Mouse (Mus musculus) cerebral cortex, adult 2 months (tissue): ENCODE results near the gene Aox4.

Source experiments
- WGBS: fragments of 180-500 bp; shearing (Covaris S2); methylation state at CpG from one replicate; pipeline ENCODE4 v1.1.7; 2018; 5-methylcytosine and 5-hydroxymethylcytosine counted together

Gene Aox4

DNA sequence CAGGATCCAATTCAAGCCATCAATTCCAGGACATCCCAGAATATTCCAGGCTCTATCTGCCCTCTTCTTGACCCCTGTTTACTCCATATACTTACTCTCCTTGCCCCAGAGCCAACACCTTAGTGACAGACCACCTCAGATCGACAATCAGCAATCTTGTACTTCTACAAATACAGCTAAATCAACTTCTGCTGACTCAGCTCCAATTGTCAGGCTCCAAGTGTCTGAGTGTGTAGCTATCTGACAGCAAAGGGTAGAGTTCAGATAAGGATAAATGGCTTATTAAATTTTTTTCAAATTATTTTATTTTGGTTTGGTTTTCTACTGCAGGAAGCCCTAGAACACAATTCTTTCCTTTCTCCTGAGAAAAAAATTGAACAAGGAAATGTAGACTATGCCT, 38.3 kb downstream of the Aox4 start:
- 78% methylated on average over 1 of the region's 1 CpGs for WGBS

DNA sequence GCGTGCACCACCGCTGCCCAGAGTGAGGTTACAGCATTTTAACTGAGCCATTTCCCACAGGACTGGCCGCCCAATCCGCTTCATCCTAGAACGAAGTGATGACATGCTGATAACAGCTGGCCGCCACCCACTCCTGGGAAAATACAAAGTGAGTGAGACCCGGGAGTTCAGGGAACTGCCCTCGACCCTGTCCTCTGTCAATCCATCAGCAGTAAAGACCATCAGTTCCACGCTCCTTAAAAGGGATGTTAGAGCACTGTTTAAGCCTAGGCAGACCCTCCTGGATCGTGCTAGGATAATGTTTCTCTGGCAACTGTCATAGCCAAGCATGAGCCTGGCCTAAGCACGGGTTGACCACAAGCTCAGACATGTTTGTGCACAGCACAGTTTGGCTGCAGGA, 43.3 kb downstream of the Aox4 start:
- 88% methylated on average over 11 of the region's 11 CpGs for whole genome bisulfite sequencing

DNA sequence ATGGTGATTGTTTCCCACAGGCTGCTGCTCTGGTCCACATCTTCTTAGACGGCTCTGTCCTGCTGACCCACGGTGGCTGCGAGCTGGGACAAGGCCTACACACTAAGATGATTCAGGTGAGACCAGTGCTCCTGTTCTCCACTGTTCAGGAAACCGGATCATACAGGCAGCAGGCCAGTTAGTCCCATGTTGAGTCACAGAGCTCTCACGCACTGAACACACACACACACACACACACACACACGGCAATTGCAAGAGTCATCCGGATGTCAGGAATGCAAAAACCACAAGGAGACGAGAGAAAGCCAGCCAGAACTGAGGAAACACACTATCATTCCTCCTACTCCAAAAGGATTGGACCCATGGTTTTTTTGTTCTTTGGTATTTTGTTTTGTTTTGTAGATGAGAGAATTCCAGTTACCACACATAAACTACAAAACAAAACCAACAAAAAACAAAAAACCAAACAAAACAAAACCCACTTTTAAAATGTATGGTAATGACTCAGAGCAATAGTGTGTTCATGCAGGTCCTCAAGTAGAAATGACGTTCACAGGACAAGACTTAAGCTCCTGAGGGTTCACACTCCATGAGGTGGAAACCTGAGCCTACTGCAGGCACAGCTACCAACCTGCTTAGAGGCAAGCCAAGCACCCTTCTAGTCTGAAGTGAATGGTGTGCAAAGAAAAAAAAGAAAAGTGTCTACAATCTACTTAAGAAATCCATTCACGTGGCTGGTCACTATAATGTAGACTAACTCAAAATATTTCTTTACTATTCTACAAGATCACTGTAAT, 47.2 kb downstream of the Aox4 start:
- WGBS, result 87% methylated on average over 10 of the region's 10 CpGs

DNA sequence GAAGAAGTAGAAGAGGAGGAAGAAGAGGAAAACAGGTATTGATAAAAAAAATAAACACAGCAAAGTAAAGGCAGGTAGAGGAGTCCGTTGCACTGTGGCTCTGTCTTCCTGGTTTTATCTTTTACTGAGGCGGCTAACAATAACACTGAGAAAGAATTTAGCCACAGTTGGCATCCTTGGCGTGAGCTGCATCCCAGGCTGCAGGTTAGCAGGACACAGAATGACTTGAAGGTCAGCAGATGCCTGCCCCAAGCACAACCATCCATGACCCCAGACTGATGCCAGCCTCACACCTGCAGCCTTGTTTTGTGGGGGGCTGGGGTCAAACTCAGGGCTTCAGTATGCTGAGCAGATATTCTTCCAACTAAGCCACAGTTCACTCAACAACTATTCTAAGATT, 50.1 kb downstream of the Aox4 start:
- 72% methylated on average over 3 of the region's 3 CpGs for WGBS

DNA sequence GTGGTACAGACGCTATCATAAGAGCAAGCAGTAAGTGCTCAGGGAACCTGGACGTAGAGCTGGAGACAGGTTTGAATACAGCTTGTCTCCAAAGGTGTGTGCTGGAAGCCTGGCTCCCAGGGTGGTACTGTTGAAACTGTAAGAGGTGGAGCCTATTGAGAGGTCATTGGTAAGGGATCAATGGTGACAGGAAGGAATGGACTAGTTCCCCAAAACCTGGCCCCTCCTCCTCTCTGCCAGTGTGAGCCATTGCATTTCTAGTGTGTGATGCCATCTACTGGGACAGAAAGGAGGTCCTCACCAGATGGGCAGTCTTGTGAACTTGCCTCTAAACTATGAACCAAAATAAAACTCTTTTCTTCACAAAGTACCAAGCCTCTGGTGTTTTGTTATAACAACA, 58.0 kb downstream of the Aox4 start:
- 91% methylated on average over 2 of the region's 2 CpGs for WGBS

DNA sequence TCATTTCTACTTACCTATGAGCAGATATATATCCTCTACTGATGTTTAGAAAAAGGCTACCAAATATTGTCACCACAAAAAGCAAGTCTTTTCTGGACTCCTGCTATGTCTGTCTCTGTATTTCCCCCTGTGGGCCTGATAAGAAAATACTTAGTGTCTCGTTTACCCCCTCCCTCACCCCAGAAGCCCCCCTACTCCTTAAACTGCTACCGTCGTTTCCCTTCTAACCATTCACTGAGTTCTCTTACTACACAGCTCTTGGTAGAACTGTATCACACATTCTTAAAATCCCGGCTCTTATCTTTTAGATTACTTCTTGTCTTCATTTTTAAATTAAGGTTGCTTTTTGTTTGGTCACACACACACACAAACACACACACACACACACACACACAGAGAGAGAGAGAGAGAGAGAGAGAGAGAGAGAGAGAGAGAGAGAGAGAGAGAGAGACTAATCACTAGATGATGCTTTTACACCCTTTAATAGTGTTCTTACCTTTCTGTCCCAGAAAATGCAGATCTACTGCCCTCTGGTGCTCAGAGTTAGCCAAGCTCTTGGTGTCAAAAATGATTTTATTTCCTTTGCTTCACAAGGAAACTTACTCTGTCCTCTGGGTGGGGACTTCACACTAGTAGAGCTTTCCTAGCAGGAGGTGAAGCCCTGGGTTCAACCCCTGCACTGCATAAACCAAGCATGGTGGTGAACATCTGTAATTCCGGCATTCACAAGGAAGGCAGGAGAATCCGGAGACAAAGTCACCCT, 60.8 kb downstream of the Aox4 start:
- WGBS, result 53% methylated on average over 6 of the region's 6 CpGs

DNA sequence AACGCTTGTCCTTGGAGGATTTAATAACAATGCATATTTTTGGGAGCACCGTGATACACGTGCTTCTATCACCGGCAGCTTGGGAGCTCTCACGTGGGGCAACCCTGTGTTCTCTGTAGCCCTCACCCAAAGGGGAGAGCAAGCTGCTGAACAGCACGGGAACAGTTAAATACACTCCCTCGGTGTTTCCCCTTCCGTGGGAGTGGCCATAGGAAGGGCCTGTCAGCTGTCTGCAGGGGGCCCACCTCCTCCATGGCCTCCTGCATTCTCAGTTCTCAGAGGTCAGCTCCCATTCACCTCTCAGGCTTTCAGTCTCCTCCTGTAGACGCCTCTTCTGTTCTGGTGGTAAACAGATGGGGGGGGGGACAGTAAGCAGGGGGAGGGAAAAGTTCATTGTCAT, 65.7 kb downstream of the Aox4 start:
- WGBS, result 51% methylated on average over 9 of the region's 9 CpGs

DNA sequence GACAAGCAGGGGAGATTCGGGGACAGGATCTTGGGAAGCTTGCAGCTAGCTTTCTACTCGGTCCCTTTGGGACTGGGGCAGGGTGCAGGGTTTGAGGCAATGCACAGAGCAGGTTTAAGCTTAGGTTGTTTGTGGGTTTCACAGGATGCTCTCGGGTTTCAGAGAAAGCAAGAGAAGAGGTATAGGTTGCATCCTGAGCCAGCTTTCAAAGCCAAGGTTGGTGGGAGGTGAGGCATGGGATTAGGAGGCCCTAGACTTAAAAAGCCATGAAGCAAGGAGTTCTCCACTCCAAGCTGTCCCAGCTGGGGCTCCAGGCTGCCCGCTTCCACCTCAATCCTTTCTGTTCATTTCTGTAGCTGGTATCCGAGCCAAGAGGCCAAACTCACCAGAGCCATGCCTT, 67.8 kb downstream of the Aox4 start, which contains the start of gene Aox2:
Aox2 (plus strand) TSS at position 301 of the 400 bp plus-strand sequence.
- 79% methylated on average over 5 of the region's 5 CpGs for WGBS

DNA sequence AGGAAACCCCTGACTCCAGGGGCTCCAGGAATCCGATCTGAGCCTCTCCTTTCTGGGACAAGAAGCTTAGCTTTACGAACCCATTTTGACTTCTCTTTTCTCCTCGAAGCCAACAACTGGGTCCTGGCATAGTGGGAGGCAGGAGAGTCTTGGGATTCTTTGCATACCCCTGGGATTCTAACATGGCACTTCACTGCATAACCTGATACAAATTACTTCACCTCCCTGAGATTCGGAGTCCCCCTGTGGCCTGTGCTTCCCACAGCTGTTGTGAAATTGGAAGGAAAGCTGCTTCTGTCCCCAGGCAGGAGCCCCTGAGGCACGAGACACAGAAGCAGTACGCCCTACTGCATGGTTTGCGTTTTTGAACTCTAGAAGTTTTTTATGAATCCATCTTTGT, 68.3 kb downstream of the Aox4 start:
- WGBS, result 85% methylated on average over 7 of the region's 7 CpGs

DNA sequence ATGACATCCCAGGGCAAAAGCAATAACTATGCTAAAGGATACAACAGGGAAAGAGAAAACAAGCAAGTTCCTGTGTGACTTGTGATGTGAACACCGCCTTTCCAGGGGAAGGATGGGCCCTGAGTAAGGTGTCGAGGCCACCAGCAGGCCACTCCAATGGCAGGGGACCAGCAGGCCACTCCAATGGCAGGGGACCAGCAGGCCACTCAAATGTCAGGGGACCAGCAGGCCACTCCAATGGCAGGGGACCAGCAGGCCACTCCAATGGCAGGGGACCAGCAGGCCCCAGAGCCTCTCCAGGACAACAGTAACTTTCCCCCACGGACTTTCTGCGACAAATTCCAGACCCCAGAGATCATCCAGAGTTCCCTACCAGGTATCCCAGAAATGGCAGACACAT, 70.2 kb downstream of the Aox4 start:
- whole genome bisulfite sequencing, result 85% methylated on average over 4 of the region's 4 CpGs

DNA sequence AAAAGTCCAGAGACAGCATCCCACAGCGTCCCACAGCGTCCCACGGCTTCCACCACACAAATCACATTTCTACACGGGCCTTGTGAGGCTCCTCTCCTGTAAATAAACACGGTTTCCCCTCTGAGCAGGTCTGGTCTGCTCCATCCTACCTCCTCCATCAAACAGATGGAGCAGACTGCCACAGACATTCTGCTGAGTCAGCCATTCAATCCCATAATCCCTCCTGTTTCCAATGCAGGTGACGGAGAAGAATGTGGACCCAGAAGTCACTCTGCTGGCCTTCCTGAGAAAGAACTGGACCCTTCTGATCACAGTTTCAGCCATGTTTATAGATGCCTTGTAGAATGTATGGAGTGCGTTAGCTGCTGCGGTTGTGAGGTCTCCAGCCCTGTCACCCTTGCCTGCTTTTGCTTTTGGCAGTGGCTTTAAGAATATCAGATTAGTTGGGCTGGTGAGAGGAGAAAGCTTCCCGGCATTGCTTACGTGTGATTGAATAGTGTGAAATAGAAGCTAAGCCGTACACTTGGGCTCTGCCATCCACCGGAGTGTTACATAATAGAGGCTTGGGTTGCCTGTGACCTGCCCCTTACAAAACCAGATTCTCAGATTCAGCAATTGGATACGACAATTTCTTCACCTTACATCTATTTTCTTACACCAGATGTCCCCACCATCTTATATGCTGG, 70.9 kb downstream of the Aox4 start:
- WGBS, result 71% methylated on average over 13 of the region's 13 CpGs

DNA sequence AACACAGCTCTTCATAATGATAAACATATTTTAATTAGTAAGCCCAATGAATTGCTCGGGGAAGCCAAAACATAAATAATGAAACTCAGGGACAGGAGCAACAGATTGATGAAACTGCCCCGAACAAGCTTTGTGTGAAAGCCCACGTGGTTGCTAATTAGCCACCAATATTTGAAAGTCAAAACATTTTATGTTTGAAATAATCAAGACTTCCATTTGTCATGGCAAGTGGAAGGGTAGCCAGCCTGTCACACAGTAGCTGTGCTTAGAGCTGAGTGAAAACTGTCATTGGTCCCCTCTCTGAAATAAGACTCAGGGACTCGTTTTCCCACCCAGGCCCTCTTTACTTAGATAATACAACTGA, 71.4 kb downstream of the Aox4 start:
- 70% methylated on average over 4 of the region's 4 CpGs for WGBS

DNA sequence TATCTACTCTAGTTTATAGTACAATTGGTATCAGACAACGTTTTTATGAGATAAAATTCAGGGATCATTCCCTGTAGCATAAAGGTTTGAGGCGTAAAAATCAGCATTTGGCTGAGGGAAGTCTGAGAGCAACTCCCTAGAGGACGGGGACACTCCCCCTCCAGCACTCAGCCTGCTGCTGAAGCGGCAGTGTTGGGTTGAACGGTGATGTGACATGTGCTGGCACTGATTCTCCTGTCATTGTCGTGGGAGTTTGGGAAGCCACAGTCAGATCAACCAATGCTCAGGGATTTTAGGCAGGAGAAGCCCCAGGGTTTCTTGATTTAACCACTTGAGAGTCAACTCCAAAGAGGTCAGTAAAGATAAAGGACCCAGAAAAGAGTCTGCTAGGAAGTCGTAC, 74.3 kb downstream of the Aox4 start:
- WGBS, result 35% methylated on average over 7 of the region's 7 CpGs

DNA sequence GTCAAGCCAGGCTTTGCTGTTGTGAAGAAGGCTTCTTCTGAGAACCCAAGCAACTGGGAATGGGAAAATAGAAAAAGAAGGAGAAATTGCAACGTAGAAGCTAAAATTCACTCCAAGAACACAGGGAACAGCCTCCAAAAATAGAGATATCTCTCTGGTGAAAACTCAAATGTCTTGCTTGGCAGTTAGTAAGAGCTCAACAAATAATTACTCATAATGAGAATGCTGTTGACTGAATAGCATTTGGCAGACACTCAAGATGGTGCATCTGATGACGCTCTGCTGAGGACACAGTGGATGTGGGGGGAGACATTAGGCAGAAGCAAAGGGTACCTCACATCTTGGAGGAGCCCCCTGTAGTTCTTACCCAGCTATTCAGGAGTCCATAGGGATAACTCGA, 77.9 kb downstream of the Aox4 start:
- 49% methylated on average over 3 of the region's 3 CpGs for WGBS

DNA sequence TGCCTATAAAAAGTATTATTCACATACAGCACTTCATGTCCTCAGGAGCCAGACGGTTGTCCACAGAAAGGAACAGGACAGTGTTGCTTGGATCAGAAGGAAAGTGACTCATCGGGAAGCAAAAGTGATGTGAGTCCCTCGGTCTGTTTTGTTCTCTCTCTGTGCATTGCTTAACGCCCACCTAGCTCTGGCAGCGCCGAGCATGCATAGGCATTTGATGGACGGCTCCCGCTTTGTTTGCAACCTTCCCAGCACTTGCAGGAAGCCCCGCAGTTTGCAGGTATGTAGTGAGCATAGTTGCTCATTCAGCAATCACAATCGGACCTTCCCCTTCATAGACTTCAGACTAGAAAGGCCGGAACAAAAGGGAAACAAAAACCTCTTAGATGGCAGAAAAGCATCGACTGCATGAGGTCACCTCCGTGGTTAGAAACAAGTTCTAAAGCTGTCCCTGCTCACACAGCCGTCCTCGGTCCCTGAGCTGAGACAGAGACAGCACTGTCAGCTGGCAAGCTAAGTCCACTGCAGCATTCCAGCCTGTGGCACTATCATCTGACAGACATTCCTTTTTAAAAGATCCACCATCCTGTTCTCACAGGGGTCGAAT, 79.8 kb downstream of the Aox4 start:
- WGBS, result 22% methylated on average over 16 of the region's 16 CpGs

DNA sequence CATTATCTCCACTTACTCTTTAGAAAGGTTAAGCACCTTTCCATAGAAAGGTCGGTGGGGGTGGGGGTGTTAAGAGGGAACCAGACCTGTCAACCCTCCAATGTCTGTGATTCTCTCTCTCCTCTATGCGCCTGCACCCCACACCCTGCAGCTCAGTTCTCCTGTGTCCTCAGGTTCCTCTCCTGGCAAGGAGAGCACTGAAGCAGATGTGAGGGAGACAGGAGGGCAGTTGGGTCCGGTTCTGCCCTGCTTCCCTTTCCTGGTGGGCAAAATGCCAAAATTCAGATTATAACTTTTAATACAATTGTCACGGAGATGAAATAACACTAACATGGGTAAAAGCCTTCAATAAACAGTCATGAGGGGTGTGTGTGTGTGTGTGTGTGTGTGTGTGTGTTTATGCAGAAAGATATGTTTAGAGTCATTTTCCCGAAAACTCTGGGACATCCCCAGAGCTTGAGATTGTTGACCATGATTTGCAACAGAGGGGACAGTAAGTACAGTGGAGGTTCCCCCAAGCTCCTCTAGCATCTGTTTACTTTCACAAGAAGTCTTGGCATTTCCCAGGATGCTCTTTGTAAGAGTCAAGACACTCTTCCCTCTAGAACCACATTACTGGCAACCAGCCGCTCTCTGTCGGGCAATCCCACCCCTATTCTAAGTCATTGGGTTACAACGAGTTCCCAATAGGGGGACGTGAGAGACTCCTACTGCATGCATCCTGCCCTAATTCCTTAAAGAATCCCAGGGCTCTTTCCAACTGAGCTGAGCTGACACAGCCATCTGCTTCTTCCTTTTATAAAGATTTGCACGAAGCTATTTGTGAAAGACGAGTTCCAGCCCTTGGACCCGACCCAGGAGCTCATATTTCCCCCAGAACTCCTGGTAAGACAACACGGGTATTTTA, 81.5 kb downstream of the Aox4 start:
- WGBS, result 39% methylated on average over 13 of the region's 13 CpGs

DNA sequence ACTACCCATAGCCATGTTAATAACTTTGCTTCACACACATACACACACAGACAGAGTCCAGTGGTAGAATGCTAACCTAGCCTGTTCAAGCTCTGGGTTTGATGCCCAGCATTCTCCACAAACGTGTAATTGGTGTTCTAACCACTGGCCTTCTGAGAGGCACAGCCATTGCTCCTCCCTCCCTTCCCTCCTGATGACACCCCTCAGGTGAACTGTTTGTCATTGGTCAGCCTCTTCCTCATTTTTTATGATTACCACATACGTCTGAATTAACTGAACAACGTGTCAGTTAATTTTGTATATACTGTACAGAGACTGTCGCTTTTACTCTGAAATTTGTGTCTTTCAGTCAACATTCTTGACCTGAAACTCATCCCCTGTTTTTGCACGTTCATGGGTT, 84.5 kb downstream of the Aox4 start:
- WGBS, result 86% methylated on average over 5 of the region's 5 CpGs

DNA sequence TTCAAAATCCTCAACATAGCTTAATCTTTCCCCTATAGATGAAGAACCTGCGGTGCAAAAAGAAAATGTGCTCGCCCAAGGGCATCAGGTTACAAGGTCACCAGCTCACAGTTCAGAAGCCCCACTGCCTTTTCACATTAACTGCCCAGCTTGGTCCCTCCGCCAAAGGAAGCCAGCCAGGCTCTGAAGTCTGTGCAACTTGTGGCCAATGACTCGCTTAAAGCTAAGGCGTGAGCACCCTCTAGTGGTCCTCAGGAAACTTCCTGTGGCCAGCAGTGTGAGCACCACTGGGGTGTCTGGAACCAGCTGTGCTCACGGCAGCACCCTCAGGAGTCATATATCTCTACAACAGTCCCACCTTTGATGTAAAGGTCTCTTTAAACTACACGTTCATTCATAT, 86.1 kb downstream of the Aox4 start:
- 9% methylated on average over 7 of the region's 7 CpGs for WGBS

DNA sequence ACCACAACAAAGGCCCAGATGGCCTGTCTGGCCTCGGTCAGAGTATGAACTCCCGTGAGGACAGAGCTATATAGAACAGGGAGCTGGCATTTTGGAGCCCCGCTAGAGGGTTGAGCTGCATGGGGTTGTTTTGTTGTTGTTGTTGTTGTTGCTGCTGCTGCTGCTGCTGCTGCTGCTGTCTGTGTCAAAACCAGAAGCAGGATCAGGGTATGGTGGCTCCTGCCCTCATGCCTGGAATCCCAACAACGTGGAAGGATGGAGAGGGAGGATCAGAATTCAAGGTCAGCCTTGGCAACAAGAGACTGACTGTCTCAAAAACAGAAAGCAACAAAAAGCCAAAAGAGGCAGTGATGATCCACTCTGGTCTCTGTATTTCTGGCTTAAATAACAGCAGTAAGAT, 86.6 kb downstream of the Aox4 start:
- WGBS, result 74% methylated on average over 4 of the region's 4 CpGs

DNA sequence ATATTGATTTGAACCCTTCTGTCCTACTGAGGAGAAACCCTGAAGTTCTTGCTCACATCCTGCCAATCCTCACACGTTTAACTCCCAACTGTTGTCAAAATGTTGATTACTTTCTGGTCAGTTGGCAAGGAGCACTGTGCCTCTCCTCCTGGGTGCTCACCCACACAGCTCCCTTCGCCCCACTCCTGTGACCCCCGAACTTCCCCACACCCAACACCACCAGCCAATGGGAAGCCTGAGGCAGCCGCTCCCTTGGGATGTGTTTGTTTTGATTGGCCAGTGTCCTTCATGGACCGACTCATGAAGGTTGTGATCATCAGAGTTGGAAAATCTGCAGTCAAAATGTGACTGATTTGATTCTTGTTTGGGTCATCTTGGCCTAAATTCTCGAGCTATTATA, 88.2 kb downstream of the Aox4 start:
- 78% methylated on average over 6 of the region's 6 CpGs for WGBS

DNA sequence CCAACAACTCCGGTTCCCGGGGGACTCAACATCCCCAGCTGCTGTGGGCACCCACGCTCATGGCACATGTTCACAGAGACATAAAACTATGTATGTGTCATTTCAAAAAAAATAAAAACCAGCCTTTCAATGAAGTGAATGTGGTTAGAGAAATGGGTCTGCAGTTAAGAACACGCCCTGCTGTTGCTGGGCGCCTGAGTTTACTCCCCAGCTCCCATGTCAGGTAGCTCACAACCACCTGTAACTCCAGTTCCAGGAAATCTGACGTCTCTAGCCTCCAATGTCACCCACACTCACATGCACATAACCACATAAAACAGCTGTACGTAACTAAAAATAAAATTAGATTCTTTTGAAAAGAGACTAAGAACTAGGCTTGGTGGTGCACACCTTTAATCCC, 90.9 kb downstream of the Aox4 start:
- 88% methylated on average over 7 of the region's 7 CpGs for WGBS
